Comparison of ENCODE assay signal across 8 mouse cellular contexts in the genomic region with DNA sequence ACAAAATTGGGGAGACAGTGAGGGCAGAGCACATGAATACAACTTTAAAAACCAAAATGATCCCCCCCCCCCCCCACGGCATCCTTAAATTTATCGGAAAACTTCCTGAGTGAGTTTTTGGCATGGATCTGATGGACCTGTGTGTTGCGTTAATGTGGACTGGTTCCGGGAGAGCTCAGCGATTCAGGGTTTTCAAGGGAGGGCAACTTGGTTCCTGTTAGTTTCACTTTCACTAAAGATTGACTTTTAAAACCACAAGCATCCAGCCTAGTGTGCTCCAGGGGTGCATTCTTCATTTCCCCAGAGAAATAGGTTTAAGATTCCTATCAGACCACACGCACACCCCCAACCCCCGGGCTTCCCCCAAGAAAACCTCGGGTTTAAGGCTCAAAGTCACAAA. TPM values are rescaled to one million over a fixed set of nuclear protein-coding genes. Genes with fewer than 3 reads are reported as not detected.
DNase-seq lines count a peak whose midpoint lies in the region; ATAC-seq and TF ChIP-seq lines count a peak whose summit lies in the region.

No protein-coding gene starts in this region.

- TF ChIP-seq EP300 in lung, postnatal 0 days (IDR thresholded peaks at IDR 0.05) = no peak
- TF ChIP-seq EP300 in stomach, postnatal 0 days (optimal IDR thresholded peaks at IDR 0.05) = no peak

- no peak overlapping the region for H3K9ac ChIP-seq in neural tube, embryonic 11.5 days (ENCODE audit: low read length)
- no peak overlapping the region for H3K9ac ChIP-seq in forebrain, embryonic 13.5 days
- 0 out of 2 replicates have a peak overlapping the region, but pooled peaks have one; percentile 85 for H3K9ac ChIP-seq in intestine, postnatal 0 days (ENCODE audit: low read depth, low read length)
- H3K9ac ChIP-seq in lung, postnatal 0 days (replicated peaks; ENCODE audit: low read depth) = peak overlapping the region; percentile 97
- H3K9ac ChIP-seq in stomach, postnatal 0 days (ENCODE audit: low read length) = peak overlapping the region; percentile 91

- intact Hi-C loops in gastrocnemius, postnatal 14 days (cut with DNase I; ENCODE audit: low total_unique reads) = no loop called here
- intact Hi-C loops in gastrocnemius, postnatal 36 days (cut with DNase I) = no loop called here

- DNase-seq in neural tube, embryonic 11.5 days (ENCODE audit: low spot score) = no peak
- DNase-seq in neural tube, embryonic 10.5 days (ENCODE audit: extremely low spot score, low spot score) = no peak
- peak; percentile 87 for DNase-seq in lung, postnatal 0 days (ENCODE audit: low spot score)
- no peak for DNase-seq in stomach, postnatal 0 days (ENCODE audit: low spot score)
- no peak for DNase-seq in gastrocnemius, postnatal 14 days
- no peak for DNase-seq in gastrocnemius, postnatal 36 days

- H3K4me2 ChIP-seq in neural tube, embryonic 11.5 days (ENCODE audit: low read depth) = peak overlapping the region; percentile 87
- peak overlapping the region; percentile 80 for H3K4me2 ChIP-seq in forebrain, embryonic 13.5 days
- H3K4me2 ChIP-seq in intestine, postnatal 0 days (replicated peaks; ENCODE audit: low read depth) = peak overlapping the region; percentile 98
- peak overlapping the region; percentile 88 for H3K4me2 ChIP-seq in lung, postnatal 0 days (replicated peaks; ENCODE audit: low read depth, low read length)
- peak overlapping the region; percentile 94 for H3K4me2 ChIP-seq in stomach, postnatal 0 days (replicated peaks; ENCODE audit: low read depth)

- TF ChIP-seq CTCF in intestine, postnatal 0 days (IDR thresholded peaks at IDR 0.05; ENCODE audit: low read depth) = no peak
- TF ChIP-seq CTCF in lung, postnatal 0 days (IDR thresholded peaks at IDR 0.05) = no peak
- no peak for TF ChIP-seq CTCF in stomach, postnatal 0 days (IDR thresholded peaks at IDR 0.05; ENCODE audit: low read depth)

- peaks cover 6% of the 10 kb centered on the region; the same call in 1 of the 2 replicates for H3K27me3 ChIP-seq in neural tube, embryonic 11.5 days (ENCODE audit: control insufficient read depth, insufficient read depth, low read length)
- H3K27me3 ChIP-seq in forebrain, embryonic 13.5 days = peaks cover 16% of the 10 kb centered on the region
- H3K27me3 ChIP-seq in intestine, postnatal 0 days (replicated peaks; ENCODE audit: control insufficient read depth, insufficient read depth, low read length) = peaks cover 29% of the 10 kb centered on the region
- no peaks in the 10 kb centered on the region for H3K27me3 ChIP-seq in lung, postnatal 0 days (replicated peaks; ENCODE audit: insufficient read depth, low read length)
- H3K27me3 ChIP-seq in stomach, postnatal 0 days (ENCODE audit: control insufficient read depth, insufficient read depth, low read length) = no peaks in the 10 kb centered on the region; the same call in 1 of the 2 replicates

- 63% methylated on average over 8 of the region's 8 CpGs for WGBS in neural tube, embryonic 11.5 days
- 55% methylated on average over 8 of the region's 8 CpGs for WGBS in forebrain, embryonic 13.5 days
- WGBS in intestine, postnatal 0 days = 32% methylated on average over 8 of the region's 8 CpGs
- WGBS in lung, postnatal 0 days = 14% methylated on average over 8 of the region's 8 CpGs
- 27% methylated on average over 8 of the region's 8 CpGs for WGBS in stomach, postnatal 0 days

- no peaks in the 10 kb centered on the region for H3K9me3 ChIP-seq in neural tube, embryonic 11.5 days (ENCODE audit: control insufficient read depth, low read length)
- no peaks in the 10 kb centered on the region for H3K9me3 ChIP-seq in forebrain, embryonic 13.5 days (replicated peaks)
- no peaks in the 10 kb centered on the region for H3K9me3 ChIP-seq in intestine, postnatal 0 days (ENCODE audit: control insufficient read depth)
- no peaks in the 10 kb centered on the region for H3K9me3 ChIP-seq in lung, postnatal 0 days (ENCODE audit: low read length)
- H3K9me3 ChIP-seq in stomach, postnatal 0 days (ENCODE audit: control insufficient read depth, low read length) = no peaks in the 10 kb centered on the region

- H3K4me1 ChIP-seq in neural tube, embryonic 11.5 days (ENCODE audit: control insufficient read depth, insufficient read depth, low read length) = 0 out of 2 replicates have a peak, but pooled peaks cover 5% of the 10 kb centered on the region
- peaks cover 15% of the 10 kb centered on the region; the same call in 1 of the 2 replicates for H3K4me1 ChIP-seq in forebrain, embryonic 13.5 days
- H3K4me1 ChIP-seq in intestine, postnatal 0 days (replicated peaks; ENCODE audit: control insufficient read depth, insufficient read depth, low read length) = no peaks in the 10 kb centered on the region
- no peaks in the 10 kb centered on the region for H3K4me1 ChIP-seq in lung, postnatal 0 days (ENCODE audit: insufficient read depth, low read depth, low read length)
- no peaks in the 10 kb centered on the region for H3K4me1 ChIP-seq in stomach, postnatal 0 days (replicated peaks; ENCODE audit: control insufficient read depth, insufficient read depth)

- H3K27ac ChIP-seq in neural tube, embryonic 11.5 days (ENCODE audit: low read depth, low read length) = no peak overlapping the region
- no peak overlapping the region for H3K27ac ChIP-seq in forebrain, embryonic 13.5 days
- H3K27ac ChIP-seq in intestine, postnatal 0 days (ENCODE audit: low read depth, low read length) = no peak overlapping the region
- H3K27ac ChIP-seq in lung, postnatal 0 days (ENCODE audit: low read length) = peak overlapping the region; percentile 97
- H3K27ac ChIP-seq in stomach, postnatal 0 days (replicated peaks) = peak overlapping the region; percentile 90

- no peaks in the 10 kb centered on the region for H3K36me3 ChIP-seq in neural tube, embryonic 11.5 days (ENCODE audit: control insufficient read depth, insufficient read depth, low read length)
- no peaks in the 10 kb centered on the region for H3K36me3 ChIP-seq in forebrain, embryonic 13.5 days (ENCODE audit: poor library complexity, severe bottlenecking)
- no peaks in the 10 kb centered on the region for H3K36me3 ChIP-seq in intestine, postnatal 0 days (ENCODE audit: control insufficient read depth, insufficient read depth)
- H3K36me3 ChIP-seq in lung, postnatal 0 days (ENCODE audit: insufficient read depth, low read length) = no peaks in the 10 kb centered on the region
- H3K36me3 ChIP-seq in stomach, postnatal 0 days (ENCODE audit: control insufficient read depth, insufficient read depth, low read length) = no peaks in the 10 kb centered on the region

- ATAC-seq in neural tube, embryonic 11.5 days (ENCODE audit: insufficient read depth, low FRiP score, low TSS enrichment) = no peak
- ATAC-seq in forebrain, embryonic 13.5 days = no peak
- no peak for ATAC-seq in intestine, postnatal 0 days
- no peak for ATAC-seq in lung, postnatal 0 days
- 0 out of 2 replicates have a peak, but pooled peaks have one; percentile 19 for ATAC-seq in stomach, postnatal 0 days (ENCODE audit: low FRiP score, low TSS enrichment)

- no peak overlapping the region; the same call in 1 of the 2 replicates for H3K4me3 ChIP-seq in neural tube, embryonic 11.5 days (ENCODE audit: low read depth, low read length)
- H3K4me3 ChIP-seq in forebrain, embryonic 13.5 days = peak overlapping the region; percentile 74
- H3K4me3 ChIP-seq in intestine, postnatal 0 days (ENCODE audit: low read depth, low read length) = peak overlapping the region; percentile 71
- H3K4me3 ChIP-seq in lung, postnatal 0 days (ENCODE audit: low read depth, low read length) = peak overlapping the region; percentile 90
- H3K4me3 ChIP-seq in stomach, postnatal 0 days (ENCODE audit: low read depth, low read length) = peak overlapping the region; percentile 81

RNA-seq across cellular contexts. Expression of gene Amigo2, which starts 1.2 kb away (rescaled TPM):
- 4.6 and 4.9 TPM in 2 replicates for polyA plus RNA-seq in neural tube, embryonic 11.5 days (2014; fragmentation: Nextera tagmentation; extraction: Ambion mirVana)
- polyA plus RNA-seq in forebrain, embryonic 13.5 days (2015; fragmentation: Nextera tagmentation; extraction: Ambion mirVana) = 3.2 and 3.6 TPM in 2 replicates
- polyA plus RNA-seq in intestine, postnatal 0 days (2015; fragmentation: Nextera tagmentation; extraction: Ambion mirVana) = 4.7 and 4.9 TPM in 2 replicates
- 12.3 and 12.9 TPM in 2 replicates for polyA plus RNA-seq in lung, postnatal 0 days (2015; fragmentation: Nextera tagmentation; extraction: Ambion mirVana)
- 2.6 and 2.9 TPM in 2 replicates for polyA plus RNA-seq in stomach, postnatal 0 days (2015; fragmentation: Nextera tagmentation; extraction: Ambion mirVana)
- 1 to 10 TPM; 2.3 to 3.3 TPM for total RNA-seq in gastrocnemius, postnatal 14 days (2021)
- total RNA-seq in gastrocnemius, postnatal 36 days (2021) = 1 to 10 TPM in 1 of 2 experiments, under 1 TPM in 1; 0.97 to 1.8 TPM

RNA-seq across cellular contexts. Expression of gene Pced1b, which starts 1.4 kb away (rescaled TPM):
- polyA plus RNA-seq in neural tube, embryonic 11.5 days (2014; fragmentation: Nextera tagmentation; extraction: Ambion mirVana) = 3.6 and 5.3 TPM in 2 replicates
- 2.5 and 2.6 TPM in 2 replicates for polyA plus RNA-seq in forebrain, embryonic 13.5 days (2015; fragmentation: Nextera tagmentation; extraction: Ambion mirVana)
- polyA plus RNA-seq in intestine, postnatal 0 days (2015; fragmentation: Nextera tagmentation; extraction: Ambion mirVana) = 1.6 and 1.8 TPM in 2 replicates
- 8.9 and 9.0 TPM in 2 replicates for polyA plus RNA-seq in lung, postnatal 0 days (2015; fragmentation: Nextera tagmentation; extraction: Ambion mirVana)
- 1.6 and 1.8 TPM in 2 replicates for polyA plus RNA-seq in stomach, postnatal 0 days (2015; fragmentation: Nextera tagmentation; extraction: Ambion mirVana)
- total RNA-seq in gastrocnemius, postnatal 14 days (2021) = 1 to 10 TPM; 3.7 to 4.1 TPM
- total RNA-seq in gastrocnemius, postnatal 36 days (2021) = 1 to 10 TPM; 1.1 to 1.4 TPM

Comparison
In these comparisons a context has a peak if more than half of its experiments do, and no peak if none do; other contexts are left out.
1. H3K27ac ChIP-seq: peak in lung, postnatal 0 days (single experiment) and stomach, postnatal 0 days (single experiment); none in neural tube, embryonic 11.5 days (single experiment), forebrain, embryonic 13.5 days (single experiment) and intestine, postnatal 0 days (single experiment).
2. H3K9ac ChIP-seq: peak in intestine, postnatal 0 days (single experiment), lung, postnatal 0 days (single experiment) and stomach, postnatal 0 days (single experiment); none in neural tube, embryonic 11.5 days (single experiment) and forebrain, embryonic 13.5 days (single experiment).
3. Peak in every context shown above with its lines, with median percentiles within 50 percentile points of each other: H3K4me2 ChIP-seq.